Mouse (Mus musculus) stomach, postnatal 0 days (tissue): ENCODE results near the gene Nfkbiz.

ENCODE experiments used
- CTCF ChIP-seq: IDR thresholded peaks from 2 replicates; pipeline ENCODE4 v1.5.1; 2016; ENCODE audit warnings: antibody characterized with exemption, low read depth, mild to moderate bottlenecking, moderate library complexity
- EP300 ChIP-seq: optimal IDR thresholded peaks from 2 replicates; pipeline ENCODE3; 2016; ENCODE audit warnings: antibody characterized with exemption

GRCm38 (mm10) chr16:55790326-55790725, 48.4 kb downstream of the Nfkbiz start:
- TF ChIP-seq CTCF (no peak), EP300 (no peak)
